Mouse (Mus musculus): ENCODE measurements around the gene Siglecf.

DNA sequence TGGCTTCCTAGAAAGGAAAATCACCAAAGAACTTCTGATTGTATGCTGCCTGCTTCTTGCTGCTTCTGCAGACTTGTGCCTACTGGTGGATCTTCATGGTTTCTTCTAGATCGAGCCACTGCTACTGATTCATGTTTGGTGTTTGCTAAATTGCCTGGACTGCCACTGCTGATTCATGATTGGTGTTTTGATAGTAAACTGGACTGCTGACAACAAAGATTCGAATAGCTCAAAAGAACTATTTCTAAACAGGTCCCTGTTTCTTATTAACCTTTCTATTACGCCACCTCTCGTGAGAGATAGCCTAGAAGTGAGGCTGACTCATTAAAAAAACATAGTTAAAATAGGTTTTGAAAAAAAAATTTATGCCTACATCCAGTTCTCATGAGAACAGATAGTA is 10.9 kb downstream of the Siglecf start:
- TF ChIP-seq GATA1 (IDR thresholded peaks at IDR 0.05; ENCODE audit: borderline replicate concordance, low read length) (no peak), FLI1 (IDR thresholded peaks at IDR 0.05; ENCODE audit: low read length) (no peak)
